19 mouse cellular contexts compared by ENCODE assay signal in the genomic region with DNA sequence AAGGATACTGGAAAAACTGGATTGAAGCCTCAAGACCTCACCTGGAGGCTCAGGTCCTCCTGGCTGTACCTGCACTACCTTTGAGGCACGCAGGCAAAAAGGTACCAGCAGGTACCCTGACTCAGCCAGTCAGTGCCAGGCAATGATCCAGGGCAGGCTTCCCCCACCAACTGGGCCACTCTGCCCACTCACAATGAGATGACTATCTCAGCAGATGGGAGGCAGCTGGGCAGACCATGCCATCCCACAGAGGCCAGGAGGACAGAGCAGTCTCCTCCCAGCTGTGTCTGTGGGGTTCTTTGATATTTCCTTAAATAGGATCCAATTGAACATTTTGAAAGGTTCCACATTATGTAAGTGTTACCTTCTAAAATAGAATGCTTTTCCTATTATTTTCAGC. TPM values are rescaled to one million over a fixed set of nuclear protein-coding genes. Genes with fewer than 3 reads are reported as not detected.
DNase-seq lines count a peak whose midpoint lies in the region; ATAC-seq and TF ChIP-seq lines count a peak whose summit lies in the region.
"Had no signal": no experiment of that assay in that cellular context is flagged by ENCODE, and none has a peak within 500 bp of the region (broad histone marks: within the 10 kb centered on the region; RNA-seq: fewer than 3 reads in every experiment).

No protein-coding gene starts in this region.

- no peak overlapping the region for H3K4me3 ChIP-seq in left cerebral cortex, adult 2 months
- H3K4me3 ChIP-seq: embryonic facial prominence, embryonic 15.5 days; hindbrain, embryonic 15.5 days; kidney, embryonic 15.5 days; midbrain, embryonic 13.5 days; neural tube, embryonic 15.5 days had no signal

- no peak for DNase-seq in frontal cortex, postnatal 10 days (ENCODE audit: low spot score in 2 of 2)
- DNase-seq in left cerebral cortex, adult 2 months (ENCODE audit: extremely low spot score in 1 of 2, low spot score in 2 of 2) = peak; percentile 38 to 62
- no peak for DNase-seq in left cerebral cortex, adult 11 months (ENCODE audit: low spot score)
- DNase-seq in left cerebral cortex, postnatal 36 days (ENCODE audit: low spot score in 2 of 2) = peak; percentile 56 to 59
- no peak for DNase-seq in lung, postnatal 14 days
- DNase-seq in spleen, postnatal 4 days (ENCODE audit: low spot score in 2 of 2) = no peak
- DNase-seq: cerebellum, adult 9-10 months; heart, postnatal 36 days; kidney, postnatal 4 days; liver; thymus, postnatal 36 days had no signal

- intact Hi-C loops in left cerebral cortex, adult 2 months (cut with DNase I) = loop anchor here (2.0 kb wide), 1 partner anchor 15 kb away; no protein-coding TSS in a partner anchor
- intact Hi-C loops in left cerebral cortex, postnatal 36 days (cut with DNase I) = loop anchor here (5.0 kb wide), 1 partner anchor 123 kb away; no protein-coding TSS in a partner anchor

- ATAC-seq in frontal cortex, adult (ENCODE audit: low TSS enrichment) = peak; percentile 55; the same call in 1 of the 2 replicates
- ATAC-seq: intestine, embryonic 16.5 days; lung, postnatal 0 days had no signal

- no peak for TF ChIP-seq CTCF in left cerebral cortex, adult 2 months (IDR thresholded peaks at IDR 0.05)

- H3K27ac ChIP-seq in left cerebral cortex, adult 2 months = peak overlapping the region; percentile 48; the same call in 1 of the 2 replicates
- H3K27ac ChIP-seq: embryonic facial prominence, embryonic 15.5 days; hindbrain, embryonic 15.5 days; kidney, embryonic 15.5 days; midbrain, embryonic 13.5 days; neural tube, embryonic 15.5 days had no signal

RNA-seq across cellular contexts. Expression of a gene that starts 49.8 kb away (rescaled TPM):
- total RNA-seq in left cerebral cortex, adult 2 months (2021) = 100 to 1,000 TPM; 283 to 310 TPM
- 100 to 1,000 TPM; 300 to 353 TPM for total RNA-seq in left cerebral cortex, postnatal 36 days (2021)

Comparison
In these comparisons a context has a peak if more than half of its experiments do, and no peak if none do; other contexts are left out.
1. DNase-seq: peak in left cerebral cortex, adult 2 months (2 of 2) and left cerebral cortex, postnatal 36 days (2 of 2); none in frontal cortex, postnatal 10 days (0 of 2), left cerebral cortex, adult 11 months (single experiment), lung, postnatal 14 days (single experiment) and spleen, postnatal 4 days (0 of 2).